Mouse (Mus musculus) monocyte, adult 59 days (primary cell): ENCODE data around the gene Htr2b. TPM values are rescaled to one million over a fixed set of nuclear protein-coding genes. Genes with fewer than 3 reads are reported as not detected.

Source experiments
- total RNA-seq, 2 experiments: library from RNA; stranded (reverse); gene quantifications; one replicate each; pipeline ENCODE4 v1.2.4; 2023

Gene Htr2b
- not detected for total RNA-seq

DNA sequence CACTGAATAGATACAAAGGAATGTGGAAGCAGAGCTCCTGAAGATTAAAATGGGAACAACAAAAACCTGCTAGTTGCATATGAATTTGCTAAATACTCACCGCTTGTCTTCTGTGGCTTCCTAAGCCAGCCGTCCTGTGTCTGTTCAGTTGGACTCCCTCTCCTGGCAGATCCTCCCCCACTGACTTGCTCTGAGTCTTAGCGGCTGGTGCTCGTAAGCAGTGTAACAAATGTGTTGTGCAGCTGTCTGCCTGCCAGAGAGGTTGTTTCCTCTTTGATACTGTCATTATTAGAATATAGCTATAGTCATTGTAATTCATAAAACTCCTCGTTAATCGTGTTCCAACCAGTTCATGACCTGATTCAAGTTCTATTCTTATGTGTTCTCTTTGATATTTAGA, at the start of gene Htr2b:
Gene Htr2b, minus strand, starts transcription at position 192 of the 400 bp plus-strand sequence.

DNA sequence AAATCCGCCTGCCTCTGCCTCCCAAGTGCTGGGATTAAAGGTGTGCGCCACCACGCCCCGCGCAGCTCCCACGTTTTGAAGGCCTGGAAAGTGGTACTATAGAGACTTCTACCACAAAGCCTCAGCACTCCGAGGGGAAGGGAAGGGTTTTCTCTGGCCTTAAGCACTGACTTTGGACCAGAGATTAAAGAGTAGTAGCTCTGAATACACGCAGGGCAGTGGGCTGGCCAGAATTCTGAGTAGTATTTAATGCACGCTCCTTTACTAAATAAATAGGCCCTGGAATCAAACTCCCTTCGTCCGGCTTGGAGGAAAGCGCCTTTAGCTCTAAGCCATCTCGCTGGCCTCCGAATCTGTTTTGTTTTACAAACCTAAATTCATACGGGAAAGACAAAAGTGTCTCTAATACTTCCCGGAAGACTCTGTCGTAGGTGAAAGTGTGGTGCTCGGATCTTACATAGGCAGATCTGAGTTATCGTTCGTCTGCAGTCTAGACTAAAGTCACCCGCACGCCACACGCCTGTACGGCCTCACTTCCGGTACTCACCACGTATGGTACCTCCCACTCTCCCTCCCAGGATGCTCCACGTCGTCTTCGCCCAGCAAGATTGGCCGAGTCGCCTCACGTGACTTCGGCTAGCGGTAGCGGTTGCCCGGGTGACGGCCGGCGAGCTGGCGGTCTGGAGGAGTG, 42.5 kb upstream of the Htr2b start, which contains the start of gene Armc9:
Gene Armc9, plus strand, starts transcription at position 648 of the 691 bp plus-strand sequence.

DNA sequence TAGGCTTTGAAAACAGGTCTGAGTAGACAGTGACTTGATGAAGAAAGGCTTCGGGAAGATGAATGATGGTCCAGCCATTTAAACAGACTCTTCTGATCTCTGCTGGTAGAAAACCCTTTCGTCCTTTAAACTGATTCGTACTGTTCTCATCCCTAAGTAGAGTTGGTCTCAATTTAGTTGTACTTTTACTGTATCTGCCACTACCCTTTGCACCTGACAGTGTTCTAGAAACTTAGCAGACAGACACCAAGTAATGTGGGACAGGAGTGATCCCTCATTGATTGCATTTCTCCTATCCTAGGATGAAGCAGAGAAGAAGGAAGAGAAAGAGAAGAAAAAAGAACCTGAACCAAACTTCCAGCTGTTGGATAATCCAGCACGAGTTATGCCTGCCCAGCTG, 21.6 kb upstream of the Htr2b start, which contains the start of gene Gm21972:
Gene Gm21972, plus strand, starts transcription at position 301 of the 400 bp plus-strand sequence.

DNA sequence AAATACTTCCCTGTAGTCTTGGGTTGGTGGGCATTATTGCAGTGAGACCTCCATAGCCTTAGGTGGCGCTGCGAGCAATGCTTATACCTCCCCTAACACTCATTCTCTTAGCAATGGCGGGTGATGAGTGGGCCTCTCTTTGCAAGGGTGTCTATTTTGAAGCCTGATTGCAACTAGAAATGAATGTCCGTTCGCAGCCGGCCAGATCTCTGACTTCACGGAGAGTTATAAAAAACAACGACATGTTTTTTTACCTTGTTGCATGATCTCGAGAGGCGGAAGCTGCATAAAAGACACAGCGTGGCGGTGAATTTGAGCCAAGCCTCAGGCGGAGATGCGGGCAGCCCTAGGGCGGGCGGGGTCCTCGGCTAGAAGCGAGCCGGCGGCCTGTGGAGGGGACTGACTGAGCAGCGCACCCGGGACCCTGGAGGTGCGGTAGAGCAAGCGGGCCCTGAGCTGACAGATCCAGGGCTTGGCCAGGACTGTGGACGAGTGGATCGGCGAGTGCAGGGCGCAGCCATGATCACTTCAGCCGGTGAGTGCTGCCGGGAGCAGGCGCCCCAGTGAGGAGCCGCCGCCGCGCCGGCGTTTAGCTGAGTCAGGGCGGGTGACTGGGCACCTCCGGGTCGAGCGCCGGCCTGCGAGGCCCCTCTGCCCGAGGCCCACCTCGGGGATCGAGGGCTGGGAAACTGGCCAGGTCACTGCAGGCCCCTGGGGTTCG, 47.3 kb downstream of the Htr2b start, which contains the start of gene Psmd1:
Gene Psmd1, plus strand, starts transcription at position 117 of the 721 bp plus-strand sequence.

Other genes with a start within 250 kb of the Htr2b start
- 100 to 1,000 TPM; 186 to 198 TPM for gene Itm2c, start 217.7 kb downstream of the Htr2b start, total RNA-seq
- under 1 TPM in 1 of 2 experiments, not detected in 1; 0.58 TPM for gene 4933407L21Rik, start 183.5 kb downstream of the Htr2b start, total RNA-seq
- under 1 TPM; 0.26 to 0.30 TPM for gene Gpr55, start 151.0 kb downstream of the Htr2b start, total RNA-seq
- gene Spata3, start 95.2 kb downstream of the Htr2b start, total RNA-seq = not detected
- not detected for gene 2810459M11Rik, start 66.1 kb downstream of the Htr2b start, total RNA-seq
- 10 to 100 TPM; 42.7 to 45.2 TPM for gene Psmd1, start 47.6 kb downstream of the Htr2b start, total RNA-seq
- not detected for gene Gm21972, start 21.7 kb upstream of the Htr2b start, total RNA-seq
- gene Armc9, start 42.8 kb upstream of the Htr2b start, total RNA-seq = 1 to 10 TPM; 4.1 to 5.0 TPM
- under 1 TPM; 0.73 to 0.85 TPM for gene B3gnt7, start 190.9 kb upstream of the Htr2b start, total RNA-seq
- 100 to 1,000 TPM; 236 to 296 TPM for gene Ncl, start 247.4 kb upstream of the Htr2b start, total RNA-seq